Mouse (Mus musculus): ENCODE measurements around the gene Pga5.

The Pga5 gene

GRCm38 (mm10) chr19:10703470-10703869 is 25.6 kb upstream of the Pga5 start:
- DNase-seq (ENCODE audit: low read depth, low spot score) = no peak

DNA sequence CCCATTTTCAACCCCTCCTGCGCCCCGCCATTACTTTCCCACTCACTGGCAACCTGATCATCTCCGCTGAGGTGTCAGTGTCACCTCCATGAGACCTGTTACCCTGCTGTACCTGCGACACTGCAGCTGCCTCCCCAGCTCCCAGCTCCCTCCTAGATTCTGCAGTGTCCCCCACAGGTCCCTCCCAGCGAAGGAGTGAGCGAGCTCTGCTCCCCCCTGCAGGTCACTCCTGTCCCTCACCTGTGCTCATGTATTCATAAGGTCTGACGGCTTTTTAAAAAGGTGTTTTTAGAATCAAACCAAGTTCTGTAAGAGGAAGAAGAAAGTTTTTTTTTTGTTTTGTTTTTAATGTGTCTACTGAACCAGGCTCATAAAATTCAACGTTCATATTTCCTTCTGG is 24.3 kb upstream of the Pga5 start:
- DNase-seq (ENCODE audit: low read depth, low spot score) = no peak

DNA sequence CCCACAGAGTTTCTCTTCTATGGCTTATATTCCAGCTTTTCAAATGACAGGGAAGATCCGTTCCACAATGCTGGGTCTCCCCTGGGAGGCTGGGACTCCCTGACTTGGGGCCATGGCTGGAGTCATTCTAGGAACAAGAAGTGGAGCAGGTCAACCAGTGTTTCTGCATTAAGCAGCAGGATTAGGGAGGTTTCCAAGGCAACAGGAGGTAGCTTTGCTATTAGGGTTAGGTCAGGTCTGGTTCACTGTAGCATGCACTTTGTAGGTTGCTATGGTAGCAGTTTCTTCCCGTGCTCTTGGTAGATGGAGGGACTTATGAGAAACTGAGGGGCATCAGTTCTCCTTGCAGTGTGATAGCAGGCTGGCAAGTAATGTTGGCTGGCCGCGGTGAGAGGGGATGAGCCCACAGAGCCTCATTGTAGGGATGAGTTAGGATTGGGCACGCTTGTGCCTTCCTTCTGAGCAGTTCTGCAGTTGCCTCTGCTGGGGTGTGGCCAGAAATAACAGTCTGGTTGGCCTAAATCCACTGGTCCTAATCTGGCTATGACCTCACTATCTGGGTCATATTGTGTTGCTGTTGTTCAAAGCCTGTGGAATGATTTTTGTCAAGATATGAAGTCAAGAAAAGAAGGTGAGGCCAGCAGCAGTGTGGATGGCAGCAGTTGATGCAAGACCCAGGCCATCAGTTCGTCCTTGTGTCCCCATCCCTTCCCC is 23.3 kb upstream of the Pga5 start:
- DNase-seq (ENCODE audit: low read depth, low spot score) = no peak

DNA sequence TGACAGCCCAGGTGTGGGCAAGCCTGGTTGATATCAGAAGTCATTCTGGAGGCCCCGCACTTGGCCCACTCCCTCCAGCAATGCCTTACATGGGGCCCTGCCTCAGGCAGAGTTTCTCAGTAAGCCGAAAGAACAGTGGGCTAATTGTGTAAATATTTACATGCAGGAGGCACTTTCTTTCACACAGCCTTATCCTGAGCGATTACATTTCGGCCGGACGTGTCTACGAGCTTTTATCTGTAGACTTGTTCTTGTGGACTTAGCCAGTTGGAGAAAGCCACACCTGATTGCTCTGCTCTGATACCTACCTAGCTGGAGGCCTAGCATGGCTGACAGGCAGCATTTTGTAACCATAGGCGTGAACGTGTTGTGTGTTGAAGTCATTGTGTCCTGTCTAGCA is 22.0 kb upstream of the Pga5 start:
- no peak for DNase-seq (ENCODE audit: low read depth, low spot score)

GRCm38 (mm10) chr19:10698131-10698991 is 20.5 kb upstream of the Pga5 start:
- DNase-seq (ENCODE audit: low read depth, low spot score) = no peak

DNA sequence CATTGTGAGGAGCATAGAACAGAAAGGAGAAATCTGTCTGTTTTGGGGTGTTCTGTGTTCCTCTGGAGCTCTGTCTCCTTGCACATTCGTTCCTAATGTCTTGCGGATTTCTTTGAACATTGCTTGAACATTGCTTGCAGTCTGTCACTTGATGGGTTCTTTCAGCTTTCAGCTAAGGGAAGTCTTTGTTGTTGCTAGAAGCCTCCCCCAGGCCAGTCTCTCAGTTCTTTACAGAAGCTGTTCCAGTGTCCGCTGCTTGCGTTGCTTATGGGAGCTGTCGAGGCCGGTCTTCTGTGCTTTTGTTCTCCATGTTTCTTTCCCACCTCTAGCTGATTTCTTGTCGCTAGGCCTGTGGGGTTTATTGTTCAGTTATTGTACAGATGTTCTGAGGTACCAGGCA is 17.9 kb upstream of the Pga5 start:
- no peak for DNase-seq (ENCODE audit: low read depth, low spot score)

- DNase-seq (ENCODE audit: low read depth, low spot score) = no peak
Measured at GRCm38 (mm10) chr19:10693926-10694682, 16.2 kb upstream of the Pga5 start.

DNA sequence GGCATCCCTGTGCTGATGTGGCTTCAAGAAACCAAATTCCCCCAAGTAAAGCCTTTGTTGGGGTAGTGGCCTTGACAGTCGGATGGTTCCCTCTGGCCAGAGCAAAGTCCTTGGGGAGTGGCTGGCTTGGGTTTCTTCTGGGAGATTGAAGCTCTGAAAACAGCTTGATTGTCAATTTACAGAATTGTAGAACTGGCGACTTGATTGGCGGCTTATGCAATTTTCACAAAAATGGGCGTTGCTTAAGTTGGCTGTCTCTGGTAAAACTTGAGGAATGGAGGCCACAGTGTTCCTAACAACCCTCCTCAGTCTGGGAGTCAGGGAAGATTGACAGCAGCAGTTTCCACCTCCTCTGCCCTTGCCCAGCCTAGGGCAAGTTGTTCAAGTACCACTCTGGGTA is 14.5 kb upstream of the Pga5 start:
- no peak for DNase-seq (ENCODE audit: low read depth, low spot score)

- DNase-seq (ENCODE audit: low read depth, low spot score) = no peak
Measured at GRCm38 (mm10) chr19:10691660-10692059, 13.8 kb upstream of the Pga5 start.

DNA sequence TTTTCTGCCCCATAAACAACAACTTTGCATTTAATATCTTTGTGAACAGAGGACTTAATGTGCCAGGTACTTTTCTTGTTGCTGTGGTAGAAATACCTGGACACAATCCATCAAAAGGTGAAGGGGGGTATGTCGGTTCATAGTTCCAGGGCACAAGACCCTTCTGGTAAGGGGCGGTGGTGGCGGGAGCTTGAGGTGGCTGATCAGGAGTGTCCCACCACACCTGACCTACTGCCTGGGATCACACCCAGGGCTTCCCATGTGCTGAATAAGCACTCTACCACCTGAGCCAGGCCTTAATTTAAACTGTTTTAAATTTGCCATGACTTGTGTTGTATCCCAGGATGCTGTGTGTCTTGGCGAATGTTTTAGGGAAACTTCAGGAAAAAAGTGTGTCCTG is 13.2 kb upstream of the Pga5 start:
- DNase-seq (ENCODE audit: low read depth, low spot score) = no peak

DNA sequence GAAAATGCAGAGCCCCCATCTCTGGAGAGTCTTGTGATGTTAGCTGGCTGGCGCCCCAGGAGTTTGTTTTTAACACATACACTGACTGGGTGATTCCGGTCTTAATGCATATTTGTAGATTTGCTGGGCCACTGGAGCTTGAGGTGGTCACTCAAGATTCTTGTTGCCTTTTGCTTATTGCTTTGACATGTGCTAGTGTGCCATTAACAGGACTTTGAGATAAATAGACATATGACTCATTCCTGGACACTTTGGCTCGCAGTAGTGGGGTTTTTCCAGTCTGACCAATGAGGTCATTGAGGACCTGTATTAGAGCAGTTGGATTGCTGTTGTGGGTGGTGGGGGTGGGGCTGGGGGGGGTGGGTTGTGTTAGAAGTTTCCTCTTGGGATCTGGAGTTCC is 12.5 kb upstream of the Pga5 start:
- DNase-seq (ENCODE audit: low read depth, low spot score) = no peak

DNA sequence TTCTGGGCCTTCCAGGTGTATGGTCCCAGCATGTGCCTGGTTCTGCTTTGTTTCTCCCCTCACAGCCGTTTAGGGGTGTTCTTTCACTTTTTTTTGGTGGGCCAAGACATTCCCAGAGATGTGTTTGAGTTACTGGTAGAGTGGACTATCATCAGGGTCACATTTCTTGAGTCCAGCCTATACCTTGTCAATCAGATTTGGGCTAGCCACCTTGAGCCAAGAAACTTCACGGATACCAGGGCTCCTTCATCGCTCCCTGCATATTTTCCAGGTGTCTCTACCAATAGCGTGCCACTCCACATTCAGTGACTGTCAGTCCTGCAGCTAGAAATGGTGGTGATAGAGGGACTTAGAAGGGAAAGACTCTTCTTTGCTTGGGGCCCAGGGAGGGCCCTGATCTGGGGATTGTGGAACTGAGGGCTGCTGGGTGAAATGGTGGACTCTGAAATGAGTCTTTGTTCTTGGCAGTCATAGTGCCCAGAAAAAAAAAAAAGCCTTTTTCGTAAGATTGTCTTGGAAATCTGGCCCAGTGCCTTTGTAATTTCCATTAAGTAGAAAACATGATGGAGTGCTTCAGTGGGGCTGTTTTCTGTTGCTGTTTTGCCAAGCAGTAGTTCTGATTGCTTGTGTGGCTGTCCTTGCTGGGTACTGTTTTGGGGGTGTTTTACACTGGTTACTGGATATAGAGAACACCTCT is 11.7 kb upstream of the Pga5 start:
- no peak for DNase-seq (ENCODE audit: low read depth, low spot score)

DNA sequence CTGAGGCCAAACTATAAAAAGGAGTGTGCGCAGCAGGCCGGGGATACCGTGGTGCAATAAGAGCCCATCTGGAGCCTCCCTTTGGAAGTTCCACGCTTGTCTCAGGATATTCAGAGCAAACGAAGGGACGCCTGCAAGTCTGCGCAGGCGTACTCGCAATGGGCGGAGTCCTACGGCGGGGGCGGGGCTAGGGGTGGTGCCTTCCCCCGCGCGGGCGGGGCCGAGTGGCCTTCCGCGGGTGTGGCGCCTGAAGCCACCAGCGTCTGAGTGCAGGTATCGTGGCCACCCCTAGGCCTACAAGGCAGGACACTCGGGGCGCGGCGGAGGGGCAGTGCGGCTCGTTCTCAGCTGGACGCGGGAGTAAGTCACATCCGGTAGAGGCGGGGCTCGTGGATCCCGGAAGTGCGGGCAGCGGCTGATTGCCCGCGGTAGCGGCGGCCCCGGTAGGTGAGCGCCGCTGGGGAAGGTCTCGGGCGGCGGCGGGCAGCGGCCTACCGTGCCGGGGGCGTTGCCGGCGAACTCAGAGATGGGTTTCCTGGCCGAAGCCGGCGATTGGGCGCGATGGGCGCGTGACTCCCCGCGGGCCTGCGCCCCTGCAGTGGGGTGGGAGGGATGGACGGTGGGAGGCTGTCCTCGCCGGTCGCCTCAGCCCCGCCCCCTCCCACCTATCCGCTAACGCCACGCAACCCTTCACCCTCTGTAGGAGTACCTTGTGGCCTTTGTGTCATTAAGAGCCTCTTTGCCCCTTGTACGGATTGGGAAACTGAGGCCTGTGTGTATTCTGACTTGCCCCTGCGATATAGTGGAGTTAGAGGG is 10.9 kb upstream of the Pga5 start, which contains the start of gene Vps37c:
Gene Vps37c, plus strand, starts transcription at position 199 of the 816 bp plus-strand sequence.
- DNase-seq (ENCODE audit: low read depth, low spot score) = peak; percentile 93

DNA sequence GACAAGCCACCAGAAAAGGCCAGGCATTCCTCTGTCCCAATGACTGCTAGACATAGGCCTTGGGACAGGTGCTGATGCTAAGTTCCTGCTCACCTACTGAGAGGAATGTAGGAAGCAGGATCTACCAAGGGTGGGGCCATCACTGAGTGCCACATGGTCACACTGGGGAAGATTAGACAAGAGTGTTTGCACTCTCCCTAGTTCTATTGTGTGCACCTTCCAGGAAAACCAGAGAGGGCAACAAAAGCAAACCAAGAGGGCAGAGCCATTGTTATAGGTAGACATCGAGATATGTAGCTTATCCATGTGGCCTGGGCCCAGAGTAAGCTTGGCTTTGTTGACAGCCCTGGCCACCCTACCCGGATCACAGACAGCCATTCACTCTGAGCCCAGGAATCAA is 7.9 kb upstream of the Pga5 start:
- DNase-seq (ENCODE audit: low read depth, low spot score) = no peak

DNA sequence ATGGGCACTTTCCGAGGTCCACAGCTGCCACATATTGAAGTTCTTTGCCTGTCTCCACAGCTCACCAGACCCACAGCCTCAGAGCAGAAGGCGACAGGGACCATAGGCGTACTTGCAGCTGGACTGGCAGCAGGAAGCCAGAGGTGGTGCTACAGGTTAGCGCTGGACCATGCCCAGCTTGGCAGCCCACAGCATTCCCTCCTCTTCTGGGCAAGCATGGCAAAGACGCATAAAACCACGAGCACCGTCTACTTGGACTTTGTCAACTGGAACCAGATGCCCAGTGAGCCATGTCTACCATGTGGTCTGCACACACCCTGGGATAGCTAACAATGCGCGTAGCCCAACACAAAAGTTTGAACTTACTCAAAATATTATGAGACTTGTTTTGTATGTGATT is 7.2 kb upstream of the Pga5 start:
- DNase-seq (ENCODE audit: low read depth, low spot score) = no peak

DNA sequence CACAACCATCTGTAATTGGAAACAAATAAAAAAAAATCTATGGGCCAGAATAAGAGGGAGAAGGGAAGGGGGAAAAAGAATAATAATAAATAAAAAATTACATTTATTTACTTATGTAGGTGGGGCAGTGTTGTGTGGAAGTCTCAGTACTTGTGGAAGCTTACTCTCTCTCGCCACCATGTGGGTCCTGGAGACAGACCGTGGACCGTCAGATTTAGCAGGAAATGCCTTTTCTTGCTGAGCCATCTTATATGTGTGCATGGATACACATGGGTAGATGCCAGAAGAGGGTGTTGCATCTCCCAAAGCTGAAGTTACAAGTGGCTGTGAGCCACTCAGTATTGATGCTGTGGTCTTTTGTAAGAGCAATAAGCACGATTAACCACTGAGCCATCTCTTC is 3.7 kb upstream of the Pga5 start:
- no peak for DNase-seq (ENCODE audit: low read depth, low spot score)

DNA sequence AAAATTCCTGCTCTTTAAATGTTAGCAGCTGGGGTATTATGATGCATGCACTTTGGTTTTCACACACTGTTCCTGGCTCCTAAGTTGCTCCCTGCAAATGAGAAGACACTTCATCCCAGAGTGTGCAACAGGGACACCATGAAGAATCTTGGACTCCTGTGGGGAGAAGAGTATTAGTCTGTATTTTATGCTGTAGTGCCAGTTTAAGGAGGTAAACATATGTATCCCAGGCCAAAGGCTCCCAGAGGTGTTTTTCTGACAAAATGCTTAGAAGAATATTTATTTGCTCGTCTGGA is 849 bp upstream of the Pga5 start:
- no peak for DNase-seq (ENCODE audit: low read depth, low spot score)

GRCm38 (mm10) chr19:10676656-10677055 is 1.2 kb downstream of the Pga5 start:
- DNase-seq (ENCODE audit: low read depth, low spot score) = no peak

GRCm38 (mm10) chr19:10673275-10673674 is 4.6 kb downstream of the Pga5 start:
- no peak for DNase-seq (ENCODE audit: low read depth, low spot score)

DNA sequence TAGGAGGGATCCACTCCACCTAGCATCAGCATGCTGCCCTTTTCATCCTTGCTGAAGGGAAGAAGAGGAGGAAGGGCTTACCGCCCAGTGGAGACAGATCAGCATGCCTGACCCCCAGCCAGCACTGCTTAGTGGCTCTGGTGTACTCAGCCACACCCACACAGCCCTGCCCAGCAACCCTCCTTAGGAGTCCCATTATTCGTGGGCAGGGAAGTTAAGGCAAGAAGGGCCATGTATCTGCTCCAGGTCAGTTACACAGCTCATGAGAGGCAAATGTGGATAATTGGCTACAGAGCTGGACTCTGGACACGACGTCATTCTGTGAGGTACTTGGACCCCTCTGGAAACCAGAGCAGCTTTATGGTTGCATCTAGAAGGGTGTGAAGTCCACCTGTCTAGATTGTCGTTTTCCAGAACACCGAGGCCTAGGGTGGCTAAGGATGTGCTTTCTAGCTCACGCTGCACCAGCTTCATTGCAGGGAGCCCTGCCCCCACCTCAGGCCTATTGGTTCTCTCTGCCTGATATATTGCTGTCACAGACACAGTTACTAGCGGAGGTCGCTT is 5.9 kb downstream of the Pga5 start:
- DNase-seq (ENCODE audit: low read depth, low spot score) = no peak

- DNase-seq (ENCODE audit: low read depth, low spot score) = no peak
Measured at GRCm38 (mm10) chr19:10671319-10671718, 6.6 kb downstream of the Pga5 start.

Measured in CD4-positive, CD25-positive, alpha-beta regulatory T cell, adult 2 months (primary cell).